Mouse (Mus musculus) brain, embryonic 14.5 days (tissue): Measurements from ENCODE around the gene Myl3.

Experiments
- CTCF ChIP-seq: fragments of 200-500 bp; IDR thresholded peaks from 2 replicates; pipeline ENCODE4 v1.5.1; 2012; ENCODE audit warnings: inconsistent platforms, mild to moderate bottlenecking, moderate library complexity, borderline replicate concordance; ENCODE audit not compliant: insufficient read depth, insufficient read length; ENCODE audit errors: extremely low read depth
- POLR2A ChIP-seq: fragments of 200-500 bp; IDR thresholded peaks from 2 replicates; pipeline ENCODE4 v1.6.1; 2012; ENCODE audit warnings: mild to moderate bottlenecking, inconsistent platforms, borderline replicate concordance; ENCODE audit not compliant: poor library complexity, insufficient read depth, insufficient read length, severe bottlenecking; ENCODE audit errors: extremely low read depth

DNA sequence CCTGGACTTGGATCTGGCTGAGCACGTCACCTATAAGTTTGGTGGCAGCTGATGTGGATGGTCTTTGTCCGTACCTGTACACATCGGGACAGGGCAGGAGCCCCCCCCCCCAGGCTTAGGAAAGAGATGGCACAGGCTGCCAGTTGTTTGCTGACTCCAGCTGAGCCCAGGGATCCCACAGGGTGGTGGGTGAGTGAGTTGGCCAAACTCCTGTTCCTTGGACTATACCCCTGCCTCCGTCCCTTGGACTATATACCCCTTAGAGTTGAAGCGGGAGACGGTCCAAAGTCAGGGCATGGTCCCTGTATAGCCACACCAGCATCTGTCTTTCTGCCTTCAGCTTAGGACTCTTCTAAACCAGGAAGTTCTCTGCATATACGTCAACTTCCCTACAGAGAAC is 1.7 kb upstream of the Myl3 start:
- no peak for TF ChIP-seq CTCF
- TF ChIP-seq POLR2A, result no peak
